Mouse (Mus musculus) frontal cortex, postnatal 25 days (tissue): ENCODE measurements at regions not wholly inside any gene's neighbourhood (a gene's known extent, or its start where the extent isn't known, plus 50 kb on each side); places are given as distances from the start of the nearest gene placed in this dataset.

Source experiments
- DNase-seq, 2 experiments: peaks; one replicate each; pipeline ENCODE4 v3.0.0; 2022; ENCODE audit warnings: low spot score in 2 of 2

- no peak for DNase-seq
Observed at GRCm38 (mm10) chr14:61896879-61897278, 289.6 kb downstream of the Kcnrg start.

DNA sequence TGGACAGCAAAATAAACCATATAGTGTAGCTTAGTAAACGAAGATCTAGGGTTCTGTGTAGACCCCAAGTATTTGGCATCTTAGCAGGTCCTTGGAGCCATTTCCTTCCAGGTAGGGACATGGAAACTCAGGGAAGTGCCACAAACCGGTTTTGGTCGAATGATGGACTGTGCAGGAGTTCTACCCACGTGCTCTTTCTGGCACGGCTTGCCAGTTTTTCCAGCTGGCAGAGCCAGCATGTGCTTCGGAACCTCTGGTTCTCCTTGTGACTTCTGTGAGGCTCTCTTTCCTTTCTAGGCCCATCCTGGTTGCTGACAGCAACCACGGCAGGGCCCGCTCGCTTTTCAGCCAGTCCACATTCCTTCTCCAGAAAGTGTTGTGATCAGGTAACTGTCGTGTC, 291.4 kb downstream of the Kcnrg start:
- no peak for DNase-seq

DNA sequence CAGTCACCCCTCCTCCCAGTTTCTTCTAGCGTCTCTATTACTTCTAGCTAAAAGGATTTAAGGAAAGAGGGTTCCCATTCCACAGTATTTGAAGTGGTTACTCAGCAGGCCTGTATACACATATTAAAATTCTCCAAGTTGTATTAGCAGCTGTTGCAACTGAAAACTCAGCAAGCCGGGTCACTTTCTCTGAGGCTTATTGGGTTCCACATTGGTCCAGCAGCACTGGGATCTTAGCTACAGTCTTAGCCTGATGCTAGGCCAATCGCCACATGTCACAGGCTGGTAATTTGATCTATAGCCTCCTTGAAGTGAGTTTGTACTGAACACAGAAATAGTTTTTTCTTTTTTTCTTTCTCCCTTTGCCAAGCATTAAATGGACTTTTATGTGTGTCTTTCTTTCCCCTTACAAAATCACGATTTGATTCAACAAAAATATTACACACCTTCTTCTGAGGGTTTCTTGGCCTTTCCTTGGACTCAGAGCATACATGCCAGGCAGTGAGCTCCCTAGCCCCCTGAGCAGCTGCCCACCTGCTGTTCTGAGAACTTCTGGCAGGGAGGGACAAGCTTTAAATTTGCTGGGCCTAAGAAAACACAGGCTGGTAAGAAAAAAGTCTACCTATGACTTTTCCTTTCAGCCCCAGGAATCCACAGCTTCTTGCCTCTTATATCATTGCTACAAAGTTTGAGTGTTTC, 297.3 kb downstream of the Kcnrg start:
- DNase-seq: no peak

GRCm38 (mm10) chr14:61918113-61918512, 310.9 kb downstream of the Kcnrg start:
- no peak for DNase-seq

GRCm38 (mm10) chr14:61931811-61932210, 324.6 kb downstream of the Kcnrg start:
- no peak for DNase-seq

- DNase-seq: no peak
Observed at GRCm38 (mm10) chr14:61941682-61942081, 334.4 kb downstream of the Kcnrg start.

- no peak for DNase-seq
Observed at GRCm38 (mm10) chr14:61945659-61946058, 338.4 kb downstream of the Kcnrg start.

GRCm38 (mm10) chr14:61949446-61949845, 342.2 kb downstream of the Kcnrg start:
- DNase-seq: no peak

GRCm38 (mm10) chr14:61950004-61950403, 342.4 kb upstream of the Rnaseh2b start:
- no peak for DNase-seq

DNA sequence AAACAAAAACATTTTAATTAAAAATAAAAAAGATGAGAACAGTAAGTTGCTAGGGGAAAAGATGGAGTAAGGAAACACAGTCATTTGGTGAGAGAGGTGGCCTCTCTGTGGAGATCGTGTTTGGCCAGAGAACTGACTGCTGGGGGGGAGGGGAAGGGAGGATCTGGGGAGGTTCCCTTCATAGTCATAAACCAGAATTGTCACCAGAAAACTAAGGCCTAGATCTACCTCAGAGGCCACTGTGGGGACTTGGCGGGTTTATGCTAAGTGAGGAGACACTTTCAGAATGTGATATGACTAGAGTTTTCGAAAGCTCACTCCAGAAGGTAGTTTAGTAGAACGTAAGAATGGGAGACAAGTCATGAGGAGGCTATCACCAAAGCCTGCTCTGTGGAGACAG, 339.4 kb upstream of the Rnaseh2b start:
- DNase-seq: no peak

GRCm38 (mm10) chr14:61955416-61955815, 337.0 kb upstream of the Rnaseh2b start:
- no peak for DNase-seq

DNA sequence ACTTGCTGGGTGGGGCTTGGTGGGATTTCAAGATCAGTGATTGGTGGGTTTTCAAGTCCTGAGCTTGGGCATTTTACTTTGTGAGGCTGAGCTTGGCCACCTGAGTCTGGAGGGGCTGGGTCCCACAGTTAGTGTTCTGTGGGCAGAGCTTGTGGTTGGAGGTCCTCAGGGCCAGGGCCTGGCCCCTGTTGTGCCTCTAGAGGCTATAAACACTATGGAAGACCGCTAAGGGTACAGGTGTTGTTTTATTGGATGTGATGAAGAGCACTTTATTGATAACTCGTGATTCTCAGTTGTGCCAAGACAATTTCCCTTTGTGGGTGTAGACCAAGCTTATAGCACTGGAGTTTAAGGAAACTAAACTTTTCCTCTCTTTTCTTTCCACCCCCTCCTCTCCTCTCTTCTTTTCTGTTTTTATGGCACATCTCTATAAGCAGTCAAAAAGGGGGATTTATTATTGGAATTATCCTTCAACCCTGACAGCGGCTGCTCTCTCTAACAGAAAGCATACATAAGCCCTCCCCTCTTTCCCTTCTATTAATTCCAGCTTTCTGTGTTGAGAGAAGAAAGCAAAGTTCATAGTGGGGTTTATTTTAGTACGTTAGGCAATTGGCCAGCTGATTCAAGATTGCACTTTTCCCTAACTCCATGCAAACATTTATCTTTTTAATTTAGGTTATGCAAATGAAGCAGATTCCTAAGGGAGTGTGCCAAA, 332.0 kb upstream of the Rnaseh2b start:
- no peak for DNase-seq

DNA sequence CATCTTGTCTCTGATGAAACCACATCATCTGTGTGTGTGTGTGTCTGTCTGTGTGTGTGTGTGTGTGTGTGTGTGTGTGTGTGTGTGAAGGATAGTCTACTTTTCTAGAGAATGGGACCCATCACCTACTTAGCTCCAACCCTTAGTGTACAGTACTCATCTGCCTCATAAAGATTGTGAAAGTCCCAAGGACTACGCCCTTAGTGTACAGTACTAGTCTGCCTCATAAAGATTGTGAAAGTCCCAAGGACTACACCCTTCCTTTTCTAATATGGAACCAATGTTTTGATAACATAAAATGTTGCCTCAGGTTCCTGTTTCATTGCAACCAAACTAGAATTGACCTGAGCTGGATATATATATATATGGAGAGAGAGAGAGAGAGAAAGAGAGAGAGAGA, 323.9 kb upstream of the Rnaseh2b start:
- no peak for DNase-seq

DNA sequence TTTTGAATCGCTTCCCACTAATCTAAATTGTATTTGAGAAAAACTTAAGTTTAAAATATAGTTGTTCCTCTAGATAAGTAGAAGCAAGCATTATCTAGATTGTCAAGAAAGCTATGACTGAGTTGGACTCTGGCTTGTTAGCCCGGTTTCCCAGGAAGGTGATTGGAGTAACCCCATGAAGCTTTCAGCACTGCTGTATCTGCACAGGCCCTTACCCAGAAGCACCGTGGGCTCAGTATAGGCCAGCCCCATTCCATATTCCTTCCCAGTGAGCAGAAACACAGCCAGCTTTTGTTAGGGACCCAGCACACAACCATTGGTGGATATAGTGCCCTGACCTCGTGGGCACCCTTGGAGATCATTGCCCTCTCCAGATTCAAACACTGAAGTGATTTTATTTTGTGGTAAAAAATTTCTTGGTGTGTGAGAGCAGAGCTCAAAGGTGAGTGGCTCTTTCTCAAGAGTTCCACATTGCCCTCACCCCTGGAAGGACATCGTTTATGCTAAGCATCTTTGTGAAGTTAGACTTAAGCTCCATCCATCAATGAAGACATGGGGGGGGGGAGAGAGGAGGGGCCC, 323.3 kb upstream of the Rnaseh2b start:
- DNase-seq: no peak

GRCm38 (mm10) chr14:61970591-61970990, 321.8 kb upstream of the Rnaseh2b start:
- DNase-seq: no peak

- DNase-seq: peak in 1 of 2 experiments; percentile 9
Observed at GRCm38 (mm10) chr14:61971100-61972088, 321.0 kb upstream of the Rnaseh2b start.

GRCm38 (mm10) chr14:61975301-61975732, 317.1 kb upstream of the Rnaseh2b start:
- DNase-seq: no peak

DNA sequence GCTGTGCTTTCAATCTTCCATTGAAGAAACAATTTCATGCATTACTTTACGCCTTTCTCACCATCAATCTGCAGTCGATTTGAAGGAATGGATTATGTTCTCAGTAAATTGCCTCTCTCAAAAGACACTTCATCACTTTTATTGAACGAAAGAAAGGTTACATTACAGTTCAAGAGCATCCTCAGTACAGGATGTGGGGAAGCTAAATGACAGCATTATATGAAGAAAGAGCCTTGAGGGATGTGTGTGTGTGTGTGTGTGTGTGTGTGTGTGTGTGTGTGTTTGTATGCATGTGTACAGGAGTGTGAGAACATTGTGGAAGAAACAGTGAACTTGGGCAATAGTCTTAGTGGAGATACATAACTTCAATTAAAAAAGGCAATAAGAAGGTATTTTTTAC, 311.8 kb upstream of the Rnaseh2b start:
- no peak for DNase-seq

GRCm38 (mm10) chr14:61985575-61985974, 306.8 kb upstream of the Rnaseh2b start:
- DNase-seq: no peak

GRCm38 (mm10) chr14:61986203-61986602, 306.2 kb upstream of the Rnaseh2b start:
- DNase-seq: no peak

- DNase-seq: no peak
Observed at GRCm38 (mm10) chr14:61995253-61995652, 297.1 kb upstream of the Rnaseh2b start.

- DNase-seq: no peak
Observed at GRCm38 (mm10) chr14:61997736-61998135, 294.7 kb upstream of the Rnaseh2b start.
